Mouse (Mus musculus) G1E (cell line): ENCODE data around the gene Serbp1.

ENCODE experiments used
- CTCF ChIP-seq: IDR thresholded peaks from 2 replicates; pipeline ENCODE4 v1.5.1; 2012; ENCODE audit warnings: low read depth, low read length, inconsistent platforms, mixed read lengths
- GATA1 ChIP-seq: IDR thresholded peaks from 2 replicates; pipeline ENCODE4 v1.6.1; 2012; ENCODE audit warnings: borderline replicate concordance, low read length, inconsistent platforms, mixed read lengths
- POLR2AphosphoS5 ChIP-seq: IDR thresholded peaks from 2 replicates; pipeline ENCODE4 v1.6.1; 2012; ENCODE audit warnings: low read depth, low read length, inconsistent platforms; ENCODE audit not compliant: insufficient replicate concordance
- TAL1 ChIP-seq: conservative IDR thresholded peaks from 2 replicates; pipeline ENCODE4 v1.6.1; 2012; ENCODE audit warnings: low read depth, low read length, inconsistent platforms, mixed read lengths

- TF ChIP-seq CTCF (no peak), POLR2AphosphoS5 (no peak), GATA1 (no peak), TAL1 (no peak)
These were observed 71.8 kb downstream of the Serbp1 start for GRCm38 (mm10) chr6:67309752-67310151.
